Mouse (Mus musculus) hindbrain, postnatal 0 days (tissue): ENCODE data around the gene Etfa. TPM values are rescaled to one million over a fixed set of nuclear protein-coding genes. Genes with fewer than 3 reads are reported as not detected.

Source experiments
- ATAC-seq: fragments of 200-750 bp; cut with Nextera tagmentation; 2 replicates; pipeline ENCODE4 v1.8.0; 2017; ENCODE audit warnings: mild to moderate bottlenecking, moderate TSS enrichment, moderate library complexity
- DNase-seq: peaks from one replicate; pipeline ENCODE4 v3.0.0-alpha.2; 2015; ENCODE audit warnings: low spot score
- H3K27ac ChIP-seq: fragments of 300-500 bp; sonication (generic); 2 replicates; pipeline ENCODE4 v1.5.1; 2014; ENCODE audit warnings: mild to moderate bottlenecking
- H3K27me3 ChIP-seq: fragments of 300-500 bp; sonication (generic); 2 replicates; pipeline ENCODE4 v1.6.1; 2014; ENCODE audit warnings: low read length, mixed read lengths; ENCODE audit not compliant: insufficient read depth
- H3K36me3 ChIP-seq: fragments of 300-500 bp; sonication (generic); 2 replicates; pipeline ENCODE4 v1.6.1; 2014; ENCODE audit warnings: low read length, mixed read lengths; ENCODE audit not compliant: insufficient read depth
- H3K4me1 ChIP-seq: fragments of 300-500 bp; sonication (generic); 2 replicates; pipeline ENCODE4 v1.6.1; 2014; ENCODE audit warnings: antibody characterized with exemption, low read length, mixed read lengths; ENCODE audit not compliant: insufficient read depth
- H3K4me2 ChIP-seq: fragments of 300-500 bp; sonication (generic); 2 replicates; pipeline ENCODE4 v1.6.1; 2014; ENCODE audit warnings: low read depth, mild to moderate bottlenecking, low read length, moderate library complexity, mixed read lengths
- H3K4me3 ChIP-seq: fragments of 300-500 bp; sonication (generic); 2 replicates; pipeline ENCODE4 v1.5.1; 2014; ENCODE audit warnings: low read length
- H3K9ac ChIP-seq: fragments of 300-500 bp; sonication (generic); replicated peaks from 2 replicates; pipeline ENCODE4 v1.6.1; 2014; ENCODE audit warnings: mild to moderate bottlenecking, low read length, moderate library complexity, mixed read lengths
- H3K9me3 ChIP-seq: fragments of 300-500 bp; sonication (generic); 2 replicates; pipeline ENCODE4 v1.6.1; 2016; ENCODE audit warnings: low read length, mixed read lengths
- CTCF ChIP-seq: IDR thresholded peaks from 2 replicates; pipeline ENCODE4 v1.5.1; 2016; ENCODE audit warnings: antibody characterized with exemption, control low read depth, low read depth
- WGBS: fragments of 180-500 bp; shearing (Covaris S2); extraction: QIAGEN DNeasy Blood & Tissue Kit; methylation state at CpG from one replicate; pipeline ENCODE4 v1.1.7; 2014; 5-methylcytosine and 5-hydroxymethylcytosine counted together
- polyA plus RNA-seq: library from polyadenylated mRNA; unstranded; fragments of >200 nt; fragmentation: Nextera tagmentation; extraction: Ambion mirVana; gene quantifications from 2 replicates; pipeline ENCODE4 v1.2.1, GENCODE M21; 2015
- total RNA-seq: library from RNA; depleted of rRNA; stranded (reverse); fragments of >200 nt; gene quantifications from 2 replicates; pipeline ENCODE4 v1.2.3, GENCODE M21; 2014; rRNA removed

The Etfa gene
- total and polyA plus RNA-seq, 2 experiments from 2014 or later: 17.6 to 127 TPM

DNA sequence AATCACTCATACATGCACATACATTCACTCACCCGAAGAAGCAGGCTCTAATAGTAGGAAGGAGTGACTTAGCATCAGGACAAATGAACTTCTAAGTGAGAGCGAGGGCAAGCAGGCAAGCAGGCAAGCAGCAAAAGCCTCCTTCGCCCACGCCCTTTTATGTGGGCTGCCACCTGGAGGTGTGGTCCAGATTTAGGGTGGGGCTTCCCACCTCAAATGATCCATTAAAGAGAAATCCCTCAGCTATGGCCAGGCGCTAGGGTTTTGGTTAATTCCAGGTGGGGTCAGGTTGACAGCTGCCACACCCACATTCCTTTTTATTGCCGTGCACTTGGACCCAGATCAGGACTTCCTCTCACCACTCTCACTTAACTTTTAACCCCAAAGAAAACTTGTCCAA is 101.6 kb downstream of the Etfa start:
- DNase-seq: no peak
- 82% methylated on average over 6 of the region's 6 CpGs for WGBS
- Histone ChIP-seq H3K4me3 (no peak overlapping the region), H3K4me2 (no peak overlapping the region), H3K9ac (no peak overlapping the region), H3K36me3 (no peaks in the 10 kb centered on the region), H3K27ac (no peak overlapping the region), H3K9me3 (no peaks in the 10 kb centered on the region), H3K27me3 (no peaks in the 10 kb centered on the region), H3K4me1 (0 out of 2 replicates have a peak, but pooled peaks cover 7% of the 10 kb centered on the region)
- TF ChIP-seq CTCF: no peak
- ATAC-seq: no peak

DNA sequence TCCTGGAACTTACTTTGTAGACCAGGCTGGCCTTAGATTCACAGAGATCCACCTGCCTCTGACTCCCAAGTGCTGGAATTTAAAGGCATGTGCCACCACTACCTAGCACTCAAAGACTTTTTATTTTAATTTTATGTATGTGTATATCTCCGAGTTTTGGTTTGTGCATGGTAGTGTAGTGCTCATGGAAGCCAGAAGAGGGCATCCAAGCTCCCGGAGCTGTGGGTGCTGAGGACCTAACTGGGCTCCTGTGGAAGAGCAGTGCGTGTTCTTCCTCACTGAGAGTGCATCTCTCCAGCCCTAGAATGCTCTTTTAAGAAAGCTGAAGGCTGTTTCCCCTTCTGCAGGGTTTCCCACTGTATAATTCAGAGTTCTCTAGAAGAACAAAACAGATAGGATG is 102.2 kb downstream of the Etfa start:
- peak; percentile 44 for TF ChIP-seq CTCF
- no peaks in the 10 kb centered on the region for H3K9me3 ChIP-seq
- H3K4me1 ChIP-seq: 0 out of 2 replicates have a peak, but pooled peaks cover 7% of the 10 kb centered on the region
- no peak overlapping the region for H3K4me3 ChIP-seq
- ATAC-seq: no peak
- 44% methylated on average over 3 of the region's 3 CpGs for WGBS
- no peaks in the 10 kb centered on the region for H3K27me3 ChIP-seq
- H3K9ac ChIP-seq: no peak overlapping the region
- no peak overlapping the region for H3K4me2 ChIP-seq
- H3K27ac ChIP-seq: no peak overlapping the region
- DNase-seq: no peak
- no peaks in the 10 kb centered on the region for H3K36me3 ChIP-seq

DNA sequence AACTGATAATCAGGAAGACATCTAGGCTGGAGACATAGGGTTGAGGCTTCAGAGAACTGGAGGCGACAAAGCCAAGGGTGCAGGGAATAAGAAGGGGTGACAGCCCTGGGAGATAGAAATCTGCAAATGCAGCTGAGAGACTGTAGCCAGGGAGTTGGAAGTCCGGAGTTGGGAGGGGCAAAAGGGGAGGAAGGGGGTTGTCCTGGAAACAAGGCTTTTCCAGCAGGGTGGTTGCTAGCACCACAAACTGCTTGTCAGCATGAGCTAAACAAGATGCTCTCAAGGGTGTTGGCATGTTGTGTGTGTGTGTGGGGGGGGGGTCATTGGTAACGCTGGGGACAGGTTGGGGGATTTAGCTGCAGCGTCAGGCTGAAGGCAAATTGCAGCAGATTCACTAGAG is 103.2 kb downstream of the Etfa start:
- peak; percentile 49 for DNase-seq
- Histone ChIP-seq H3K4me3 (no peak overlapping the region), H3K27ac (no peak overlapping the region), H3K9me3 (no peaks in the 10 kb centered on the region), H3K27me3 (no peaks in the 10 kb centered on the region), H3K4me1 (0 out of 2 replicates have a peak, but pooled peaks cover 7% of the 10 kb centered on the region), H3K36me3 (no peaks in the 10 kb centered on the region), H3K9ac (no peak overlapping the region), H3K4me2 (no peak overlapping the region)
- peak; percentile 55; the same call in 1 of the 2 replicates for ATAC-seq
- 13% methylated on average over 4 of the region's 4 CpGs for WGBS
- TF ChIP-seq CTCF: no peak

DNA sequence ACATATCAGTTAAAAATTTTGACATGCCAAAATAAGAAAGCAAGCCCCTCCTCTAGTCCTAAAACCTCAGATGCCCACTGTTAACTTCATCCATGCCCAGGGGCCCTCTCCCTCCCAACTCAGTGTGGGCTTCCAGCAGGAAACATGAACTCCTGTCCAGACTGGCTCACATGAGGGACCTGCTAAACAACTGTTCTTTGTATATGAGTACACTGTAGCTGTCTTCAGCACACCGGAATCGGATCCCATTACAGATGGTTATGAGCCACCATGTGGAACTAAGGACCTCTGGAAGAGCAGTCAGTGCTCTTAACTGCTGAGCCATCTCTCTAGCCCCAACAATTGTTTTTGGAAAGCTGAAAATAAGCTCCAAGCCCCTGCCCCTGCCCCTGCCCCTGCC is 105.3 kb downstream of the Etfa start:
- no peak for TF ChIP-seq CTCF
- no peak overlapping the region for H3K27ac ChIP-seq
- H3K36me3 ChIP-seq: no peaks in the 10 kb centered on the region
- peaks cover 7% of the 10 kb centered on the region; the same call in 1 of the 2 replicates for H3K4me1 ChIP-seq
- no peak overlapping the region for H3K9ac ChIP-seq
- H3K4me2 ChIP-seq: no peak overlapping the region
- no peaks in the 10 kb centered on the region for H3K27me3 ChIP-seq
- no peak overlapping the region for H3K4me3 ChIP-seq
- no peaks in the 10 kb centered on the region for H3K9me3 ChIP-seq
- WGBS: 42% methylated on average over 2 of the region's 2 CpGs
- no peak for ATAC-seq
- DNase-seq: no peak

DNA sequence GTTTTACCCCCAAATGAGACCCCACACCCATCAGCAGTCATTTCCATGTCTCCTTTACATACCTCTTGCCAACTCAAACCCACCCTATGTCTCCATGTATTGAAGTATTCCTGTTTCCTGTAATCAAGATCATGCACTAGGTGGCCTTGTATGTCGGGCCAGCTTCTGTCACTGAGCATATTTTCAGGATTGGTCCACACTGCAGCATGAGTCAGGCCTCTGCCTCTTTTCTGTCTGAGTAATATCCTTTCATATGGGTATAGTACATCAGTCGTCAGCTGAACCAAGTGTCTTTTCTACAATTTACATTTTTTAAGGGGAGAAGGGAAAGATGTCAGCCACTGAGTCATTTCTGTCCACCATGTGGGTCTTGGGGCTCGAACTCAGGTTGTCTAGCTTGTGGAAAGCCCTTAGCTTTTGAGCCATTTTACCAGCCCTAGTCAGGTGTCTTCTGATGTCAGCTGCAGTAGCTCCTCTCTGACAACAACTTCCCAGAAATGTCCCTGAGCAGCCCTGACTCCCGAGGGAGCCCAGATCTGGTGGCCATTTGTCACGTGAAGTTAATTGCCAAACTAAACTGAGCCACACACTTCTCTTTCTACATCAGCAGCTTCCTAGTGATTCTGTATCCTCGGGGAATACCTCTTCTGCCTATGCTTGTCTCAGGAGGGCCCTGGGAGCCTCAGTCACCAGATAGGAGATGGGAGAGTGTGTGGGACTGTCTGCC is 106.9 kb downstream of the Etfa start:
- DNase-seq (no peak), ATAC-seq (no peak)
- Histone ChIP-seq H3K9me3 (no peaks in the 10 kb centered on the region), H3K4me1 (peaks cover 7% of the 10 kb centered on the region; the same call in 1 of the 2 replicates), H3K36me3 (no peaks in the 10 kb centered on the region), H3K9ac (no peak overlapping the region), H3K27ac (no peak overlapping the region), H3K27me3 (no peaks in the 10 kb centered on the region), H3K4me2 (no peak overlapping the region), H3K4me3 (no peak overlapping the region)
- 77% methylated on average over 6 of the region's 6 CpGs for WGBS
- TF ChIP-seq CTCF: no peak

Other genes with a start within 250 kb of the Etfa start
- 0.07 and 0.68 TPM in 2 replicates for gene Nrg4, start 185.4 kb downstream of the Etfa start, total RNA-seq
- gene Nrg4, start 185.4 kb downstream of the Etfa start, polyA plus RNA-seq: 1.1 and 1.7 TPM in 2 replicates
- gene Tmem266, start 185.3 kb downstream of the Etfa start, total RNA-seq: 7.1 and 15.3 TPM in 2 replicates
- 5.6 and 5.9 TPM in 2 replicates for gene Tmem266, start 185.3 kb downstream of the Etfa start, polyA plus RNA-seq
- 1.2 and 1.6 TPM in 2 replicates for gene Isl2, start 26.4 kb upstream of the Etfa start, total RNA-seq
- 0.53 and 0.95 TPM in 2 replicates for gene Isl2, start 26.4 kb upstream of the Etfa start, polyA plus RNA-seq